Mouse (Mus musculus): ENCODE data around the gene Smgc. TPM values are rescaled to one million over a fixed set of nuclear protein-coding genes. Genes with fewer than 3 reads are reported as not detected.
"Not testable (repeated sequence)": the region's sequence is repeated elsewhere in the genome, so short reads cannot be mapped to it uniquely, and the experiment has no call there.

The Smgc gene
- polyA plus RNA-seq (2015; fragmentation: Nextera tagmentation; extraction: Ambion mirVana), result not detected in 2 replicates

DNA sequence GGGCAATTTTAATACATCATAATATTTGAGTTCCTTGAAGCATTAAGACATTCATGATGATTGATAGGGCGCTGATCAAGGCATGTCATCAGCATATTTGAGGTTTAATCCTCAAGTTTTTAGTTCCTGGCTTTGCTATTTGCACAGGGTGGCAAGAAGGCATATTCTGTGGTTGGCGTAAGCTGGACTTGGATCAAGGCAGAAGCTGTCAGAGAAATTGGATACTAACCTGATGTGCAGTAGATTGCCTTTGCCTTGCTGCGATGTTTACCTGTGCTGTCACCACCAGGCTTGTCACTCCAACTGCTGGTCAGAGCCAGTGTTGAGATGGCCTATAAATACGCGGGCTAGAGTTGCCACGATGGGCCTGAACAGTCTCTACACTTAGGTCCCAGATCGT lies at the start of gene Smgc:
Gene Smgc (plus strand): TSS at position 301 of the 400 bp plus-strand sequence.
- H3K4me3 ChIP-seq, result no peak within 1 kb of the TSS
- no peak within 1 kb of the TSS for H3K27ac ChIP-seq (replicated peaks)
- WGBS, result 79% methylated on average over 7 of the region's 7 CpGs
- no peak within 1 kb of the TSS for H3K9ac ChIP-seq
- H3K4me2 ChIP-seq, result no peak within 1 kb of the TSS
- H3K4me1 ChIP-seq, result no peaks in the 10 kb centered on the region
- no peaks in the 10 kb centered on the region for H3K27me3 ChIP-seq (replicated peaks)
- H3K36me3 ChIP-seq, result no peaks in the 10 kb centered on the region
- ATAC-seq (ENCODE audit: extremely low read depth, insufficient number of reproducible peaks, low FRiP score, low TSS enrichment), result no peak
- no peaks in the 10 kb centered on the region for H3K9me3 ChIP-seq

DNA sequence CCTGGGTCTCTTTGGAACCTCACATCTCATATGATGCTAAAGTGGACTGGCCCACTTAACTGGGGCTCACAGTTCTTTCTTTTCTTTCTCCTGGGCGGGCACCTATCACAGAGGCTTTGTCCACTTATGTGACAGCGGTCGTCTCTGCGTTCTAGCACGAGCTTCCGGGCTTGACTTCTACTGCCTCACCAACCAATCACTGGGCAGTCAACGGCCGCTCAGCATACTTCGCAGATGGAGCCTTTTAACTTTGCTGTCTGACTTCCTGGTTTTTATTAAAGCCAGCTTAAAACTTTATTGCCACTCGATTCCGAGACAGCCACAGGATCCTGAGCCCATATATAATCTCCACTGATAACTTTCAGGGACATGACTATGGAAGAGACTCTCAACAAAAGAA lies 49.7 kb upstream of the Smgc start:
- Histone ChIP-seq H3K4me2 (no peak overlapping the region), H3K27ac (replicated peaks) (no peak overlapping the region), H3K9ac (no peak overlapping the region), H3K27me3 (replicated peaks) (no peaks in the 10 kb centered on the region), H3K36me3 (peaks cover 25% of the 10 kb centered on the region), H3K4me1 (0 out of 2 replicates have a peak, but pooled peaks cover 3% of the 10 kb centered on the region), H3K4me3 (no peak overlapping the region), H3K9me3 (no peaks in the 10 kb centered on the region)
- no peak for ATAC-seq (ENCODE audit: extremely low read depth, insufficient number of reproducible peaks, low FRiP score, low TSS enrichment)
- WGBS, result 81% methylated on average over 11 of the region's 11 CpGs

DNA sequence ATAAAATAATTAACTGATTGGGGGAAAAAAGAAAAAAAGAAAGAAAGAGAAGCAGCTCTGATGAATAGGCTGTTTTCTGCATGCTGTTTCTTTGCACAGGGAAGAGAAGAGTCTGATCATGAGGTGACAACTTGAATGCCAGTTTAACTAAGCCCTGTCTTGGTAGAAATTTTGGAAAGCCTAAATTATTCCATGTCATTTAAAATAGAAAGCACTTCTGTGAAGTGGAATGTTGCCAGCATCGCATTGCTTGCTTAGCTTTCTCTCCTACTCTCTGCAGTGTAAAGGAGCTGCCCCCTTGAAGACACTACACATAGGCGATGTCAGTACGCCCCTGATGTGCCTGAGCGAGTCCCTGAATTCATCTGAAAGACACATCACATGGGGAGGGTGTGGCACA lies 31.6 kb upstream of the Smgc start:
- ATAC-seq (ENCODE audit: extremely low read depth, insufficient number of reproducible peaks, low FRiP score, low TSS enrichment), result no peak
- Histone ChIP-seq H3K9me3 (no peaks in the 10 kb centered on the region), H3K4me1 (no peaks in the 10 kb centered on the region), H3K9ac (no peak overlapping the region), H3K36me3 (peaks cover 31% of the 10 kb centered on the region), H3K4me2 (no peak overlapping the region), H3K27me3 (replicated peaks) (no peaks in the 10 kb centered on the region), H3K4me3 (no peak overlapping the region), H3K27ac (replicated peaks) (no peak overlapping the region)
- 66% methylated on average over 4 of the region's 4 CpGs for WGBS

DNA sequence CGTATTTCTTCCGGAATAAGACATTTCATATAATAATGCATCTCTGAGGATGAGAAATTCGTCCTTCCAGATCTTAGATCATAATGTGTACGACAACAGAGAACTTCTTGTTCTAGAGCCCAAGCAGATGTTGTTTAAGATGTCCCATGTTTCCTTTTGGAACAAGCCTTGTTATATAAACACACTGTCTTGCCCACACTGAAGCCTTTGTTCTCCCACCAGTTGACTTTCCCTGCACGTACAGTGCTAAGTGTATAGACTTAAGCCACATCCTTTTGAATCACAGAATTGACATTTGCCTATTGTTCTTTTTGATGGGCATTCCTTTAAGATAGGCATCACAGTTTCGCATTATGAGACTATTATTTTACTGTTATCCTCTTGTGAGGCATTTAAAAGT lies 2.7 kb upstream of the Smgc start:
- no peak for ATAC-seq (ENCODE audit: extremely low read depth, insufficient number of reproducible peaks, low FRiP score, low TSS enrichment)
- no peaks in the 10 kb centered on the region for H3K9me3 ChIP-seq

DNA sequence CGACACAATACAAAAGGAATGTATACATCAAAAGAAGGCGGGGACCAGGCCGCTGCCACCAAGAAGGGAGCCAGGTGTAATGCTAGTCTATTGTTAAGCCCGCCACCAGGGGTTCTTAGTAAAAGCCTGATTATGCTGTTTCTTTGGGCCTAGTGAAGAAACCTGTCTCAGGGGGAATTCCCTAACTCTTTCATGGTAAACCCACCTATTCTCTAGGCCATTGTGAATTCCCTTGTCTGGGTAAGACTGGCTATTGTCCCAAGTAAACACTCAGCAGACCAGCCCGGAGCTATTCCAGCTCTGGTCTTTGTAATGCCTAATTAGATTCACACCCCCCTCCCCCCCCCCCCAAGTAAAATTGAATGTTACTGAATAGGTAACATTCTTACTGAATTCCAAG lies 26.1 kb downstream of the Smgc start:
- H3K27me3 ChIP-seq (replicated peaks); ATAC-seq (ENCODE audit: extremely low read depth, insufficient number of reproducible peaks, low FRiP score, low TSS enrichment); H3K9ac ChIP-seq; H3K4me2 ChIP-seq; H3K27ac ChIP-seq (replicated peaks); H3K9me3 ChIP-seq; H3K4me1 ChIP-seq; H3K36me3 ChIP-seq; H3K4me3 ChIP-seq: not testable (repeated sequence)
- 37% methylated on average over 5 of the region's 5 CpGs for WGBS

More for the DNA sequence above, 2.7 kb upstream of the Smgc start:
- no peak overlapping the region for H3K9ac ChIP-seq
- no peak overlapping the region for H3K27ac ChIP-seq (replicated peaks)
- H3K27me3 ChIP-seq (replicated peaks), result no peaks in the 10 kb centered on the region
- WGBS, result 66% methylated on average over 6 of the region's 6 CpGs
- no peak overlapping the region for H3K4me3 ChIP-seq
- H3K4me2 ChIP-seq, result no peak overlapping the region
- no peaks in the 10 kb centered on the region for H3K4me1 ChIP-seq
- no peaks in the 10 kb centered on the region for H3K36me3 ChIP-seq

DNA sequence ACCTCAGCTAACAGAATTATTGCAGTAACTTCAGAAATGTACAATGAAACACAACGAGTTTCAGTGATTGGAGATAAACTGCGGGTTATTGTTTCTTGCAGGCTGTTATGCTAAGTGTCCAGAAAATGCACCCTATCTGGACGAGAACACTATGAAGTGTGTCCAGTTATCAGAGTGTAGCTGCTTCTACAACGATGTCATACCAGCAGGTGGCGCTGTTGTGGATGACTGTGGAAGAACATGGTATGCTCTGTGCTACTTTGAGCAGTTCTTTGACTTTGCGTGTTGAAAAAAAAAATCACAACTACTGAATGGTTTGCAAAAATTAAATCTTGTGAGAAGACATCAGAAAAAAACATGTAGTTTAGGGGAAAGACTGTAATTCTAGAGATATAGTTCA lies 62.2 kb downstream of the Smgc start:
- H3K9me3 ChIP-seq, result no peaks in the 10 kb centered on the region
- no peak overlapping the region for H3K27ac ChIP-seq (replicated peaks)
- 58% methylated on average over 6 of the region's 6 CpGs for WGBS
- no peaks in the 10 kb centered on the region for H3K36me3 ChIP-seq
- ATAC-seq (ENCODE audit: extremely low read depth, insufficient number of reproducible peaks, low FRiP score, low TSS enrichment), result no peak
- H3K4me1 ChIP-seq, result no peaks in the 10 kb centered on the region
- H3K4me2 ChIP-seq, result no peak overlapping the region
- no peak overlapping the region for H3K4me3 ChIP-seq
- no peaks in the 10 kb centered on the region for H3K27me3 ChIP-seq (replicated peaks)
- H3K9ac ChIP-seq, result no peak overlapping the region

DNA sequence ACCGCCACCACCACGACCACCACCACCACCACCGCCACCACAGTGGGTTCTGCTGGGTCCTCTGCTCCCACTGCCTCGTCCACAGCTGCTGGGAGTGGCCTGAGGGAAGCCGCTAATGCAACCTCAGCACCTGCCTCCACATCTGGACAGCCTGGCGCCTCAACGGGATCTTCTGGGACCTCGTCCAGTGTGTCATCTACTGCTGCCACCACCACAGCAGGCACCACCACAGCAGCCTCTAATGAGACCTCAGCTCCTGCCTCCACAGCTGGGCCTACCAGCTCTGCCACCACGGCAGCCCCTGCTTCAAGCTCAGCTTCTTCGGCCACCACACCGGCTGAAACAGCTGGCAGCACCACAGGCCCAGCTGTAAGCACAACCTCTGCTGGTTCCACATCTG lies 69.0 kb downstream of the Smgc start:
- H3K4me3 ChIP-seq; H3K4me2 ChIP-seq; H3K27ac ChIP-seq (replicated peaks); H3K4me1 ChIP-seq; H3K9me3 ChIP-seq; H3K36me3 ChIP-seq; H3K9ac ChIP-seq; ATAC-seq (ENCODE audit: extremely low read depth, insufficient number of reproducible peaks, low FRiP score, low TSS enrichment); H3K27me3 ChIP-seq (replicated peaks): not testable (repeated sequence)
- WGBS, result 78% methylated on average over 3 of the region's 11 CpGs

Other genes starting within 250 kb of the Smgc start
- 3.4 and 3.5 TPM in 2 replicates for gene Lrrk2, start 165.1 kb upstream of the Smgc start, polyA plus RNA-seq (2015; fragmentation: Nextera tagmentation; extraction: Ambion mirVana)
- gene Cntn1, start 212.9 kb downstream of the Smgc start, polyA plus RNA-seq (2015; fragmentation: Nextera tagmentation; extraction: Ambion mirVana), result 0.43 and 0.50 TPM in 2 replicates